Mouse (Mus musculus): Measurements from ENCODE around the gene Lmx1a.

Lmx1a gene

DNA sequence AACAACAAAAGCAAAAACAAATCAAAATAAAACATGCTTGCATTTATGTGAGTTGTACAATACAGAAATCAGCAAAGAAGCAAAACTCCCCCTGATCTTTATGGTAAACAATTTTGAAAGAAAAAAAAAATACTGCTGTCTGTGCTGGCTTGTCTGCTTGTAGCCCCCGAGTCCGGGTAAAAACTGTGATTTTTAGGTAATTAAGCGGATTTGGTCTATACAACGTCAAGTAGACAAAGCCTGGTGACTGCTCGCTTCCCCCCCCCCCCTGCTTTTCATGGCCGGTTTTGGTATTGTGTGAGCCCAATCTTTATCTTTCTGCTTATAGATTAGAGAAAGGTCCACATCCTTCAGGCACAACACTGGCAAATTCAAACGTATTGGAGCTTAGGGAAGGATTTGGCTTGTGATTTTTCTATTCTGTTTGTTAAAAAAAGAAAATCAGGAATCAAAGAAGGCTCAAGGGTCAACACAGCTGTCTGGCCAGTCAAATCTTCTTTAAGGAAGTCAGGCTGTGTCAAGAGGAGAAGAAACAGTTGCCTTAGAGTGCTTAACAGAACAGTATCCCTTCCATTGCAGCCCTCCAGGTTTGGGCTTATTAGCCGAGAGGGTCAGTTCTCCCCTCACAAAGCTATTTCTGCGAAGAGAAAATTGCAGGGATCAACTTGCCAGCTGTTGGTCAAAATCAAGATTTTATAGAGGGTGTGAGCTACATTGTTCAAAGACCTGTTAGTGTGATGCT, 4.6 kb downstream of the Lmx1a start:
- no peak for DNase-seq (ENCODE audit: low read depth, low spot score)

DNA sequence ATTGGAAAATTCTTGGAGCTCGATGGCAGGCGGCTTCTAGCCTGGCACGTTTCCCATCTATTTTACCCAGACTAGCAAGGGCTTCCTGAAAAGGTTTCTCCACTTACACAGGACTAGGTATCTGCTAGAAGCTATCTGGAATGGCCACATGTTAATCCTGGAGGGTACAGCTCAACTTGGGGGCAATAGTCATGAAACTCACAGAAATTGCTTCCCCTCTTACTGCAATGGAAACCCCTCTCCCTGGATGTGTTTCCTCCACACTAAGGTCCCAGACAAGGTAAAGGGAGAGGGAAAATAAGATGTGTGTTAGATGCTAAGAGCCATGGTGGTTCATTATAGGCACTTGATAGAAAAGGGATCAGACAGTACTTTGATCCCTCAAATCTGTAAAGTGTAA, 5.7 kb downstream of the Lmx1a start:
- no peak for DNase-seq (ENCODE audit: low read depth, low spot score)

DNA sequence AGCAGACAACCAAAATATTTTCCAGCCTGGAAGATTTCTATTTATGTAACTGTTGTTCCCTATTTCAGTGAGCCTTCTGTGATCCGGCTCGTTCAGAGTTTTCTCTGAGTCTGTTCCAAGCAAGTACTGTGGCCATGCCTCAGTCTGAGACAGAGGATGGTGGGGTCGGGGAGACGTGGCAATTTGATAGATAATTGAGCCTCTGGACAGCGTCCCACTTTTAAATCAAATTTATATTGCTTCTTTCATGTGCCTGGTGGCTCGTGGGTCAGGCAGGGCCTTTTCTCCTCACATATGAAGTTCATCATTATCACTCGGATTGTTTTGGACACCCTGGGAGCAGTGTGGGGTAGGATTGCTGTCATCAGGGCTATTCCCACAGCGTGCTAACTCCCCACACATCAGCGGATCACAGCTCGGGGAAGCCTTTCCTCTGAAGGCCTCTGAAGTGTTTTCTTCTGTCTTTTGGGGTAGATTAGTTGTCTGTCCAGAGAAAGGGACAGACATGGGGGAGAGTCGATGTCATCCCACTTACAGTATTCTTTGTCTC, 6.9 kb downstream of the Lmx1a start:
- DNase-seq (ENCODE audit: low read depth, low spot score) = no peak

- no peak for DNase-seq (ENCODE audit: low read depth, low spot score)
Observed at GRCm38 (mm10) chr1:167699706-167700105, 10.7 kb downstream of the Lmx1a start.

DNA sequence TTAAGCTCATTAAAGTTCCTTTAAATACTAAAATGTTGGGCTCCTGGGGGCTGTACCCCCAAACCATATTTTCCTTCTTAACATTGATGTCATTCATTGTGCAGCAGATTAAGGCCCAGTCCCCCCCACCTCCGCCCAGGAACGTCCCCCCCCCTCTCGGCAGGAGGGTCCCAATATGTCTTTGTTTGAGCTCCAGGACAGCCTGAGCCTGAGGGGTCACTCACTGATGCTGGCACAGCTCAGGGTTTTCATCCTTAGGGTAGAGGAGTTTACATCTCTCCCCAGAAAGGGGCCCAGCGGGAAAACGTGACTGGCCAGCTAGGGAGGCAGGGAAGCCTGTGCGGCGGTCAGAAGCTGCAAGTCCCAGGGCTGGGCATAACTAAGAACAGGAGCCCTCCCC, 11.2 kb downstream of the Lmx1a start:
- DNase-seq (ENCODE audit: low read depth, low spot score) = no peak

- DNase-seq (ENCODE audit: low read depth, low spot score) = no peak
Observed at GRCm38 (mm10) chr1:167705527-167705926, 16.5 kb downstream of the Lmx1a start.

DNA sequence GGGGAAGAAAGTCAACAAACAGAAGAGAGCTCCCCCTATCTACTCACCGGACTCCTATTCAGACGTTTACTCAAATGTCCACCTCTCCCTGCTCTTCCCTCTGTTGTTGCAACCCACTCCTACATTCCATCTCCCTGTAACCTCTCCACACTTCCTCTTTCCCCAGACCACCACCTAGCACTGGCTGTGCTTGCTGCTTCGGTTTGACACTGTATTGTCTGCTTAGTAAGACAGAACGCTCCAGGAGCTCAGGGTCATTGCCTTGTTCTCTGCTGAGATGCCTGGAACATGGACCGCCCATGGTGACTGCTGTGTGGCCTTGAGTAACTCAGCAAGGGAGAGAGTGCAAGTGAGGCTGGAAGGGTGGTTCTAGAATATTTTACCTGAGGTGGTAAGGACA, 19.7 kb downstream of the Lmx1a start:
- DNase-seq (ENCODE audit: low read depth, low spot score) = peak; percentile 67

DNA sequence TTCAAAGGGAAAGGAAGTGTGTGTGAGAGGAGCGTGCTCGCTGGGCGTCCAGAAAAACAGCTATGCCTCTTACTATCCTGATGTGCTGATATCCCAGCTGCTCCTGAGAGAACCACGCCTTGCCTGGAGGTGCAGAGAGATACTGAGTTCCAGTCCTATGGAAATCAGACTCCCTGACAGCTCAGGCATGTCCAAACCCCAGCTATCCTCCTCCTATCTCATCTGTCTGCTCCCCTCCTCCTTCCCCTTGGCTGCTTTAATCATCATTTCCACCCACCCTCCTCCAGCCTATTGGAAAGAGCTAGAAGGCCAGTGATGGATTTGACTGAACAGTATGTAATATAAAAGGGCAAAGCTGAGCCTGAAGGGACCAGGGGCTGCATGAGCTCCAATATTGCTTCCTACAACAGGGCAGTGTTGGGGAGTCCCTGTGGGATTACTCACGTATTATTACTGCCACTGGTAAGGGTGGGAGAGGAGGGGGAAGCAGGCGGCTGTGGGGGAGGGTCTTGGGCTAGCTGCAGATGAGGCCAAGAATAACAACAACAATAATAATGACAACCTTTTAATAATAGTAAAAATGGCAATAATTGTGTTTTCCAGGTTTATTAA, 26.8 kb downstream of the Lmx1a start:
- DNase-seq (ENCODE audit: low read depth, low spot score) = no peak

DNA sequence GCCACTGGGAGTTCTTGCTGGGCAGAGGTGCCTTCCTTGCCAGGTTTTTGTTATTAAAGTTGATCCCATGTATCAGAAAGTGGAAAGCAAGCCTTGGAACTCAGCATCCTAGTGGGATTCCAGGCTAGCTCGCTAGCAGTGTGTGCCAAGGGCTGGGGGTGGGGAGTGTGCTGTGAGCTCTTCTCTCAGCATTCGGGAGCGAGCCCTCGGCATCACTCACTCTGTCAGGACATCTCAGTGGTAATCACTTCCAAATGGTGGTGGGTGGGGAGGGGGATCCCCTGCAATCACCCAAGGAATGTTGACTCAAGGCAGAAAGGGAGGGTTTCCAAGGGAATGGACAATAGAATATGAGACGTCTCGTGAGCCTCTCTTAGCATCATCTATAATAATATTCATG, 45.4 kb downstream of the Lmx1a start:
- no peak for DNase-seq (ENCODE audit: low read depth, low spot score)

DNA sequence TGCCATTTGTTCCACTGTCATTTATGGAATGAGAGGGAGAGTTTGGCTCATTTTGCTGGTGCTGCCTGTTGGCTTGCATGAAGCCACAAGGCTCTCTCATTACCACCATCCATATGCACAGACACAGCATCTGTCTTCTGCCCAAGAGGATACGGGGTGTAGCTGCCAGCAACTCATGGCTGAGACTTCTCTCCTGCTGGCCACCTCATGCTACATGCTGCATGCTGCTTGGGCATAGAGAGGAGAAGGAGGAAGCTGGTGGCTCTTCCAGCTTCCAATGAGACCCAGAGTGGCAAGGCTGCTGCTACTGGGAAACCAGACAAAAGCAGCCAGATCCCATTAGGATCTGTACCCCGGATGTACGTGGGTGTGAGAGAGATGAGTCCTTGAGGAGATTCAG, 47.8 kb downstream of the Lmx1a start:
- DNase-seq (ENCODE audit: low read depth, low spot score) = no peak

DNA sequence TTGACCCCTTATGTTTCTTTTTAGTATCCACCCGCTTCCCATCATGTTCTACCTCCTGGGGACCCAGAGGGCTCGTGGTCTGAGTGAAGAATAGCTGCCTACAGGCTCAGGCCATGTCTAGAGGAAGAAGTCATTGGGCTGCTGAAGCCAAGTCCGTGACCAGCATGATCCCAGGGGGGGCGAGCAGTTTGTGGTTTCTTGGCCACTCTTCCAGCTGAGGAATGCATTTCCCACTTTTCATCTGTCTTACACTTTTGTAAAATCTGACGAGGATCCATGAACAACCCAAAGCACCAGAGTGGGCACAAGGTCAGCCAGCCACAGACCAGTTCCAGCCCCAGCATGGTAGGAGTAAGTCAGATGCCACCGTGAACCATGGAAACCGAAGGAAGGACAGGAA, 50.2 kb downstream of the Lmx1a start:
- no peak for DNase-seq (ENCODE audit: low read depth, low spot score)

DNA sequence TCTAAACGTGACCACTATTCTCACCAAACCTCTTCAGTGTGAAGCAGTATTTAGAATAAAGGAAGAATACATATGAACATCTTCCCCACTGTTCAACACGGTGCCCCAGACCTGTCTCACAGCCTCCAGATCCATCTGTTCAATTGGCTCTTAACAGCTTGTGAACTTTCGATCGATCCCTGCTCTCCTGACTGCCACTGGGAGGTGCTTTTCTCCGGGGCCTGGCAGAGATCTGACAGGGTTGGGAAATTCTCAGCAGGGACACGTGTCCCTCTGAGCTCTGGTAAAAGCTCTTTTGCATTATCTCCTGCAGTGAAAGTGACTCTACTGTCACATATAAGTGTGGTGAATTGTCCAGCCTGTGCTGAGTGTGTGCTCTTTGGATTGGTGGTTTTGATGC, 57.6 kb downstream of the Lmx1a start:
- DNase-seq (ENCODE audit: low read depth, low spot score) = no peak

- no peak for DNase-seq (ENCODE audit: low read depth, low spot score)
Observed at GRCm38 (mm10) chr1:167752661-167753060, 63.6 kb downstream of the Lmx1a start.

DNA sequence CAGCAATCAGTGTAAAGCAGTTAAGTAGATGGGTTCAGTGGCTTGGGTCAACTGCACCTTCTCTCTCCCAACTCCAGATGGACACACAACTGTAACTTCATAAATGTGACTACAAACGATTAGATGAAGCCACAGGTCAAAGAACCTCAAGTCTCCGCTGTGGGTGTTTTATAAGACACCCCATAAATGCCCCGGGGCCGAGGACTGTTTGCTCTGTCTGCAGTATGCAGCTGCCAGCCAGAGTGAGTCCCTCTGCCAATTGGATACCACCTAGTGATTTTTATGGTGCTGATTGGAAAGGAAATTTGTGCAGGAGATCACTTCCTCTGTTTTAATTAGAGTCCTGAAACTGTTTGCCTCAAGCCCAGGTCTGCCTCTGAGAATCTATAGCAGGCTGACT, 65.0 kb downstream of the Lmx1a start:
- no peak for DNase-seq (ENCODE audit: low read depth, low spot score)

- no peak for DNase-seq (ENCODE audit: low read depth, low spot score)
Observed at GRCm38 (mm10) chr1:167754636-167755522, 65.8 kb downstream of the Lmx1a start.

DNA sequence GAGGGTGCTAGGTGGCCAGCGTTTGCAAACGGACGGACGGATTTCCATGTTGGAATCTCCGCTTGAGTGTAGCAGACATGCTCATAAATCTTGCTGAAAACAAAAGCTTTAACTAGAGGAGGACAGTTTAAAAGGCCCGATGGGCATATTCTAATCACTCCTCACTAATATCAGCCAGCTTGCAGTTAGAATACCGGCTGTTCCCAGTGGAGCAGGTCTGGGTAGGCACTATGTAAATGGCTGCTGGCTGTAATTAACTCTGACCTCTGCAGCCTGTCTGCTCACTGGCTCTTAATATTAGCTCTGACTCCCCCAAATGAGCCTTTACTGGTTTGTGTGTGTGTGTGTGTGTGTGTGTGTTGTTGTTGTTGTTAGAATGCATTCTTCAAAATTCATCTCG, 69.2 kb downstream of the Lmx1a start:
- no peak for DNase-seq (ENCODE audit: low read depth, low spot score)

DNA sequence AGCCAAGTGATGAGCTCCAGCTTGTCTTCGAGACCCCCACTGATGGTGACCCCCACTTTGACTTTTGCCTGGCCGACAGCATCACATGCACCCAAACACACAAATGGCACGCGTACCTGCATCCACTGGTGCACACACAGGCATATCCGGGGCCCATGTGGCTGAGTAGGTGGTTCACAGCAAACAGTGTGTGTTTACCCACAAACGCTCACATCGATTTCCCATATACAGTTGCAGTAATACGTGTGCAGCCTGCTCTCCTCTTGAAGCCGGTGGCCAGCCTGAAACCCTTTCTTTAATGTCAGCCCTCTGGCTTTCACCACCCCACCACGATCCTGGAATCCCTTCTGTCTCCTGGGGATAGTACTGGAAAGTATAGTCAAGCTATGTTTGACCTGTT, 71.3 kb downstream of the Lmx1a start:
- DNase-seq (ENCODE audit: low read depth, low spot score) = no peak

GRCm38 (mm10) chr1:167761785-167762223, 72.8 kb downstream of the Lmx1a start:
- DNase-seq (ENCODE audit: low read depth, low spot score) = no peak

DNA sequence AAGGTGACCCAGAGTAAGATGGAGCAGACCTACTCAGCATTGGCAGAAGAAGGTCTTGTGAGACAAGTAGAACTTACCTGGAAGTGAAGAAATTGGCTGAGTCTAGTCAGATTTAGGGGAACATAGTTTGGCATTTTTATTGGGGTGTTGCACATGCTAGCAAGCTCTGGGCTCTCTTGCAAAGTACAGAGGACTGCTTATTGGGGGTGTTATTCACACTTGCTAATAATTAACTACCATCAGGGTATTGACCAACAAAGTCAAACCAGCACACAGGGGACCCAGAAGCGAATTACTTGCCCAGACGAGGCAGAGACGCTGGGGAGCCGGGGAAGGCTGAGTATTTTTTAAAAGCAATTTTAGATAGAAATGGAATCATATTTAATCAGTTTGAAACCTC, 77.6 kb downstream of the Lmx1a start:
- no peak for DNase-seq (ENCODE audit: low read depth, low spot score)

DNA sequence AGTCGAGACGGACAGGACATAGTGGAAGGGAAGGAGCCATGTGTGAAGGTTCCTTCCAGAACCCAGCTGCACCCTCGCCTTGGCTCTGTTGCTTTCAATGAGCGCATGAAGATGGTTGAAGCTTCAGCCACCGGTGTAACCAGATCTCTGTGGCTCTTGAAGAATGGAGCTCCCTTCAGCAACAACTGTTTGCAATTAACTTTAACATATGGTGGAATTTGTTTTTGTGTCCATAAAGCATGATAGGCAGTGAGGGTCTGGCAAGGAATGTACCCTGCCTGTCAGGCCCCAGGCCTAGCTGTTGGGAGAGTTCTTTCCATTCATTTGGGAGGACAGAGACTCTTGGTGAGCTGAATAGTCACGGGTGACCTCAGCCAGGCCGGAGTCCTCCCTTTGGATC, 81.4 kb downstream of the Lmx1a start:
- DNase-seq (ENCODE audit: low read depth, low spot score) = no peak

DNA sequence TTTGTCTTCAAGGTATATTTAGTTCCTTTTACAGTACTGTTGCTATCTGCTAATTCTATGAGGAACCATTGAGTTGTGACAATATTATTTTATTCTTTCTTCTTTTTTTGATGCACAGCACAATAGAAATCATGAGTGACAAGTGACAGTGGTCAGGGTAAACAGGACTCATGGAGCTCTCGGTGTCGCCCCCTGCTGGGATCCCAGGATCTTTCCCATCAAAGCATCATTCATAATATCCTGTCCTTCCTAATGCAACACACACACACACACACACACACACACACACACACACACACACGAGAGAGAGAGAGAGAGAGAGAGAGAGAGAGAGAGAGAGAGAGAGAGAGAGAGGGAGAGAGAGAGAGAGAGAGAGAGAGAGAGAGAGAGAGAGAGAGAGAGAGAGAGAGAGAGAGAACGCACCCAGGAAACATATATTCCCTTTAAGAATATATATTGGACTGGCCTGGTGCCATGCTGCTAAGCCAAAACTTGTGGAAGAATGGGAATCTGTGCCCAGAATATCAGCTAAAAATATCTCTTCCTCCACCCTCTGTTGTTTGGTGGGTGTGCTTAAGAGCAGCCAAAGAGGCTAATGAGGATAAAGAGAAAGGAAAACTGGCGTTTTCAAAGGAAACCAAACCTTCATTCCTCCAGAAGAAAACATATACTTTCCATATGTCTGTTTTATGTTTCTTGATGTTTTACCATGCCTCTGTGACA, 90.9 kb downstream of the Lmx1a start:
- DNase-seq (ENCODE audit: low read depth, low spot score) = no peak

Data from ES-CJ7 (cell line).